Mouse (Mus musculus) activated CD4-positive, CD25-positive, alpha-beta regulatory T cell, adult 4 months (primary cell): ENCODE measurements at regions not wholly inside any gene's neighbourhood (a gene's known extent, or its start where the extent isn't known, plus 50 kb on each side); places are given as distances from the start of the nearest gene placed in this dataset.

Source experiments
- ATAC-seq: one replicate; pipeline ENCODE4 v1.8.0; 2017

DNA sequence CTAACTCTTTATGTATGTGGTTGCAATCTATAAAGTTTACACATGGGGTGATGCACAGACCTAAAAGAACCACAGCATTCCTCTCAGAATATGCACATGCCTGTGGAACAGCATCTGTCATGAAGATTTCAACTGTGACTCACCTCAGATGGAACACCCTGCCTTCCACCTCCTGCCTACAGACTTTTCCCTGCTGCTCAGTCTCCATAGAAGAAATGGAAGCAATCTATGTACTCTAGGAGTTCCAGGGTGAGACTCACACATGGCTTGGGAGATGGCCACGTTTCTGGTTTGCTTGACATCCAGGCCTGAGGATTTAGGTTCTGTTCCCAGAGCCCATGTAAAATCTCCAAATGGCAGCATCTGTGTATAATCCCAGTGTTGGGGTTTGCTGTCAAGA, 579.7 kb downstream of the Plekhb2 start:
- no peak for ATAC-seq

- no peak for ATAC-seq
Observed at GRCm38 (mm10) chr1:35435721-35436120, 585.9 kb downstream of the Plekhb2 start.

GRCm38 (mm10) chr1:35447345-35447744, 597.6 kb downstream of the Plekhb2 start:
- ATAC-seq: no peak

DNA sequence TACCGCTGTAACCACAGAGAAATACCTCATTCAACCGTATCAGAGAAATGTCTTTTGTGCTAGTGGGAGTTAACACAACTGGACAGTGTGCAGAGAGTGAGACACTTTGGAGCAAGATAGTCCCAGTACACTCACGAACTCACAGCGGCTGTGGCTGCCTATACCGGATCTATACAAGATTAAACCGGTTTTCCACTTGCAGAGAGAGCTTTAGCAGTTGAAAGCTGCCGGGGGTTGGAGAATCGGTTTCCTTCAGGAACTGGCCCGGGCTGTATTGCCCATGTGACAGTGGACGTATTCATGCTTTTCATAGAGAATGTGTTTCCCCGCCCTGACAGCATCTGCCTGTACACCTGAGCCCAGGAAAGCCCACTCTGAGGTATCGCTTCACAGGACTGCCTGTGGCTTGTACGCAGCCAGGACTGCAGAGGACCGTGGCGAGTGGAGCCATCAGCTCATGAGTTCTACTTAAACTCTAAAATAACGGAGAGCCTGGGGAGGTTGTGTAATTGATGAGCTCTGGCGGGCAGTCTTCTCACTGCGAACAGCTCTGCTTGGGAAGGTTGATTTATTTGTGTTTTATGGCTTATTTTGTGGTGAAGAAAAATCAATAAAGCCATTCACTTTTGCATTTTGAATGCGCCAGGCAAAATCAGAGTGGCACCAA, 602.8 kb downstream of the Plekhb2 start:
- no peak for ATAC-seq

DNA sequence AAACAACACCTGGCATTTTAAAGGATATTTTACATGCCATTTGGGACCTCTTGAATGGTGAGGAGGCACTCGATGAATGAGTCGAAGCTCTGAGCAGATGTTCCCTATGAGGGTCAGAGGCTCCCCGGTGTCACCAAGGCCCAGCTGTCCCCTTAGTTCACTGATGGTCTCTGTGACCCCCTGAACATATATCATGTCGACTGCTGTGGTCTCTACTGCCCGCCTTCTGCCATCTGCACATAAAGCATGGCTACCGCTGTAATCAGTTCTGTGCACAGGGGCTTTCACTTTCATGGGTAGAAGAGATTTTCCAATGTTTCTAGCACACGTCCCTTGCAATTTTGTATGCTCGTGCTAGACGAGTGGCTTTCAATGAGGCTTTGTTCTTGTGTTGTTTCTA, 607.8 kb downstream of the Plekhb2 start:
- ATAC-seq: no peak

DNA sequence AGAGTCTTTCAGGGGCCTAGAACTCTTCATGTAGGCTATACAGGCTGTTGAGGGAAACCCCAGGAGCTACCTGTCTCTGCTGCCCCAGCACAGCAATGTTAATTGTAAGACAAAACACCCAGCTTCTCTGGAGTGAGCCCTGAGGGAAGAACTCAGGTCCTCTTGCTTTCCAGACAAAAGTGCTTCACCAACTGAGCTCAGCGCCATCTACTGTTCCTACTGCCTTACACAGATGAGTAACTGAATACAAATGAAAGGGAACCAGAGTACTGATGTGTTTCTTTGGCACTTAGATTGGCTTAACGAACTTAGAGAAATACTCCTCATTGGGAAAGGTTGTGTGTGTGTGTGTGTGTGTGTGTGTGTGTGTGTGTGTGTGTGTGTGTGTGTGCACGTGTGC, 603.1 kb upstream of the Hs6st1 start:
- no peak for ATAC-seq

- ATAC-seq: no peak
Observed at GRCm38 (mm10) chr1:35469185-35469753, 598.9 kb upstream of the Hs6st1 start.

- ATAC-seq: no peak
Observed at GRCm38 (mm10) chr1:35478262-35478661, 589.9 kb upstream of the Hs6st1 start.

DNA sequence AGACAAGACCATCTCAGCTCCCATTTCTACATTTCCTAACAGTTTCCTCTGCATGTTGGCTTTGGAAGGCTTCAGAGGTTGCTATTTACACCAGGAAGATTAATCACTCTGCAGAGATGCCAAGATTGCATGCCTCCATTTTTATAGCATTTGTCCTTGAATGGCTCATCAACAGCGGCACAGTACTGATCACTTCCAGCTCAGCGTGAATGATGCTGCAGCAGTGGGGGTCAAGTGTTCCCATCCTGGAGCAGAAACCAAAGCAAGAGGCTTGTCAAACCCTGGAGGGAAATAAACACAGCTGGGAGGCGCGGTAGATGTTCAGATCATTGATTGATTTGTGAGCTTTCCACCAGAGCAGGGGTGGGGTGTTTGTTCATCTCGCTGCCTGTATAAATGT, 572.2 kb upstream of the Hs6st1 start:
- ATAC-seq: no peak

GRCm38 (mm10) chr1:35522951-35523350, 545.2 kb upstream of the Hs6st1 start:
- ATAC-seq: no peak

DNA sequence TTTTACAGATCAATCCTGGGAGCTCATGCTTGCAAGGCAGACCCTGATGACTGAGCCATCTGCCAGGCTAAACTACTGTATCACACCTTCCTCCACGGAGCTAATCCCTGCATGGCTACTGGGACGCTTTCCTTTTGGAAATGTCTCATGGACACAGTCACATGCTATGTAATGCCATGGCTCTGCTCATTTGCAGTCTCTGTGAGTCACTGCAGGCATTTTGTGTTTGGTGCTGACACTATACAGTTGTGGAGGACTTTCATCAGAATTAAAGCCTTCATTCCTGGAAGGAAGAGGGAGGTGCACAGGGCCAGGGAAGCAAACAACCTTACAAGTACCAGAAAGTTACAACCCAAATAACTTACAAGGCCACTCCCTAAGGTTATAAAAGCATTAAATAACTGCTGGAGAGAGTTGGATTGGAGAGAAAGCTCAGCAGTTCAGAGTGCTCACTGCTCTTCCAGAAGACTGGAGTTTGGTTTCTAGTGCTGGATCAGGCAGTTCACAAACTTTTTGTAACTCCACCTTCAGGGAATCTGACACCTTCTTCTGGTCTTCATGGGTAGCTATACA, 544.3 kb upstream of the Hs6st1 start:
- ATAC-seq: no peak

- no peak for ATAC-seq
Observed at GRCm38 (mm10) chr1:35524788-35525187, 543.4 kb upstream of the Hs6st1 start.

DNA sequence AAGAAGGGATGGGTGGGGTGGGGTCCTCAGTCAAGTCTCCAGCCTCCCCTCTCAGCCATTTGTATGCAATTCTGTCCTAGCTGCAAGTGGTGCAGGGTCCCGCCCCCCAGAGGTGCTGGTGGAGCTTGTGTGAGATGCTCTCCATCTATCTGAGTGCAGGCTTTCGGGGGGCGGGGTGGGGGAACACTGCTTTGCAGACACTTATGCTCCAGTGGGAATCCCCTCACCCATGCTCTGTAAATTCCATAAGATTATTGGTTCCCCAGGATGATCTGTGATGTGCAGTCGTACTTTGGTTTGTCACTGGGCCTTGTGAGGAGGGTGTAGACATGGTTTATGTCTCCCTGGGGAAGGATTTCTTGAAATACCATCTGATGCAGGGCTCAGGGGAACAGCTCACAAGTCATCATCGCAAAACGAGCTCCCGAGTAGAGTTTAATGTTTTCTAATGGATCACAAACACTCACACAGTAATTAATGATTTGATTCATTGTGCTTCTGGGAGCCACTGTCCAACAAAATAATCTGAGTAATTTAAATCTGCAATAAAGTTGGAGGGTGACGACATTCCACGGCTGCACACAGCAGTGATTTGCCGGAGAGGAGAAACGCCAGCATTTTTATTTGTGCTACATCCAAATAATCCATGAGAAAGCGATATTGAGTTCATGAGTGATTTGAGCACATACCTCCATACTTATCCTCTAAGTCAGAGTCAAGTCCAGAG, 540.3 kb upstream of the Hs6st1 start:
- no peak for ATAC-seq

- ATAC-seq: no peak
Observed at GRCm38 (mm10) chr1:35535470-35535869, 532.7 kb upstream of the Hs6st1 start.

DNA sequence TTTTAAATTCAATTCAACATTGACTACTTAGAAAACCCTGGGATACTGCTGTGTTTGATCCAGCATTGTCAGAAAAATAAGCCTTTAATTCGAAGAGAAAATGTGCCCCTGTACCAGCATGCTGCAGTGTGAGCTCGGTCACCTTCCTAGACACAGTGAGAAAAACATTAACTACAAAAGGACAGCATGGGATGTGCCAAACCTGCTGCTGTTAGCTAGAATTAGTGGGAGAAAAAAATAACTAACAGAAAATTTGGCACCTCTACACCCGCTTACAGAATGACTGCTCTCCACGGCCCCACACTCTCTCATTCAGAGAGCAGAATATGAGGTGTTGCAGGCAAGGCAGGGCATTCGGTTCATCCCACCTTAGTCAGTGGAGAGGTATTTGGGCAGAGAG, 531.9 kb upstream of the Hs6st1 start:
- ATAC-seq: no peak

- no peak for ATAC-seq
Observed at GRCm38 (mm10) chr1:35548845-35549244, 519.4 kb upstream of the Hs6st1 start.

- ATAC-seq: no peak
Observed at GRCm38 (mm10) chr1:35551503-35551902, 516.7 kb upstream of the Hs6st1 start.

GRCm38 (mm10) chr1:35562786-35563185, 505.4 kb upstream of the Hs6st1 start:
- no peak for ATAC-seq

GRCm38 (mm10) chr1:35575203-35575602, 493.0 kb upstream of the Hs6st1 start:
- ATAC-seq: no peak

- no peak for ATAC-seq
Observed at GRCm38 (mm10) chr1:35579392-35579791, 488.8 kb upstream of the Hs6st1 start.

DNA sequence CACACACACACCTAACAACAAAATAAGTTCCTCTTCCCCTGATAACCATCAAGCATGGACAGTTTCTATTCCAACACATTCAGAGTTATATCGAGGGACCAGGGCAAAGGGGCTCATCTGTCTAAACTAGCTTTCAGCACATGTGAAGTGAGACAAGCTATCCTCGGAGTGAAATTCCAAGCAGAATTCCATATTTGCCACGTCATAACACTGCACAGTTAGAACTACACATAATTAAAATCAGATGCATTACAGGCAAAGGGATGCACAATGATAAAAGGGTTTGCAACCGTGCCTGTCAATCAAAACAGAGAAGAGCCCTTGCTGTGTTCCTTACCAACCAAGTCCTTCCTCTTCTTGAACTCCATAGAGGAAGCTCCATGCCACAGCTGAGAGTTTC, 488.2 kb upstream of the Hs6st1 start:
- peak; percentile 25 for ATAC-seq

DNA sequence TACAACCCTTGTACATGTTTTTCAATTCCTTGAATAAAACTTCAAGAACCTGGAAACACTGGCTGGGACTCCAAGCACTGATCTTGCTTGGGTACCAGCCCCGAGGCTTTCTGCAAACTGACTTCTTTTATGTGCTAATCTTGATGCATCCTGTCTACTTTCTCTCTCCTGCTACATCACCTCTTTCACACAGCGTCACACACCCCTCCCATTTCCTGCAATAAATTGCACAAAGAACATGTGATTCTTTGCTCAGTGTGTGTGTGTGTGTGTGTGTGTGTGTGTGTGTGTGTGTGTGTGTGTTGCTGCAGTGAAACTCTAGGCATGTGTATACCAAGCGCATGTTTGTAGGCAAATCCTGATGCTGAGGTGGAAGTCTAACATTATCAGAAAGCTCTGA, 487.7 kb upstream of the Hs6st1 start:
- peak; percentile 90 for ATAC-seq

DNA sequence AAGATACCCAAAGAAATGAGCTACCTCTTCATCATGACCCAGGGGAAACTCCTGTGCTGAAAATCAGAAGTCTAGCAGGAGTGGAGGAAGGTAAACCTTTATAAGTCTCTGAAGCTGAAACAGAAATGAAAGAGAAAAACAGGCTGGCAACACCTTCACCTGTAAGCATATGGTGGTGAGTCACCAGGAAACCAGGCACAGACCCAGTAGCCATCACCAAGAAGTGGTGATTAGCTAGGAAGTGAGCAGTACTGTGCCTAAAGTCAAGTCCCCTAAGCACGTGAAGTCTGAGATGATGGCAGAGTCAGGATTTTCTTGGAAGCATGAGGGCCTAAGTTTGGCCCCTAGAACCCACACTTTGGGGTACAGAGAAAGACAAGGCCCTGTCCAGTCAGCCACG, 480.3 kb upstream of the Hs6st1 start:
- ATAC-seq: no peak

- ATAC-seq: no peak
Observed at GRCm38 (mm10) chr1:35588939-35589338, 479.3 kb upstream of the Hs6st1 start.
